Mouse (Mus musculus) T-helper 2 cell (primary cell): ENCODE data around the gene Zswim7.
"Not testable (repeated sequence)": the region's sequence is repeated elsewhere in the genome, so short reads cannot be mapped to it uniquely, and the experiment has no call there.

Source experiments
- in situ Hi-C: fragments of 300-600 bp; cut with MboI, MseI; formaldehyde crosslinking; loops from one replicate; pipeline ENCODE4 v1.15.1; 2025; ENCODE audit warnings: high pct_unique_total_duplicates

Gene Zswim7

GRCm38 (mm10) chr11:62280675-62281600 is at the start of gene Zswim7, which contains the start of gene Ttc19:
TSS of gene Zswim7 (minus strand) at chr11:62281375.
TSS of gene Ttc19 (plus strand) at chr11:62281473.
- in situ Hi-C loops, result no loop called here

- in situ Hi-C loops, result no loop called here
Measured at GRCm38 (mm10) chr11:62323659-62324058, 42.5 kb upstream of the Zswim7 start.

GRCm38 (mm10) chr11:62320097-62320496 is 38.9 kb upstream of the Zswim7 start:
- in situ Hi-C loops, result no loop called here

DNA sequence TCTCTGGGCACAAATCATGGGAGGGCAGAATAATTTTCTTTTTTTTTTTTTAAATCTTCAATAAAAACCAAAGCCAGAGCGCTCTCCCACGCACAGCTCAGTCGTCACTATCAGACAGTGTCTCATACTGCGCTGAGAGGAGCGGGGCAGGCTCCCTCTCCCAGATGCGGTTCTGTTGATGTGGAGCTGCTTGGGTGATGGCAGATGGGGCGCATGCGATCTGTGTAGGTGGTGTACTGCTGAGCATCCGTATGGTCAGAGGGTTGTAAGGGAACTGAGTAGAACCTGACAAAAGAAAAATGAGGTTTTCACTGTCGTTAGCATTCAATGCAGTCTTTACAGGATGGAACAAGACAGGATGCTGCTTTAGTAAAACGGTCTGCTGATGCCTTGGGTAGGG is 36.6 kb upstream of the Zswim7 start:
- in situ Hi-C loops, result no loop called here

DNA sequence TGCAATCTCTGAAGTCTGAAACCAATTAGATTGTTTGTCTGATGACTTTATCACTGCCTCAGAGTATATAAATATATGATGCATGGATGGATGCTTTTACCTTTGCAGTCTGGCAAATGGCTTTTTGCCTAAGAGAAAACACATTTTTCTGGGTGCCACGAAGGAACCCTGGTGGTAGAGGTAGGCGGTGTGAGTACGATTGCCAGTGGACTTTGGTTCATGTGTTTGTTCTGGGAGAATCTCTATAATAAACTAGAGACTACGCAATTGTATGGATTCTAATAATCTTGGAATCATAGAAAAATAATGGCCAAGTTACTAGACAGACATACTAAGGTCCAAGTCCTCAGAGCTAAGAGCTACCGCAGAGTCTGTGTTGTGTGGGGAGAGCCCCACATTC is 33.8 kb upstream of the Zswim7 start:
- in situ Hi-C loops, result no loop called here

GRCm38 (mm10) chr11:62309296-62309695 is 28.1 kb upstream of the Zswim7 start:
- in situ Hi-C loops, result loop anchor here (10.0 kb wide), 1 partner anchor 514 kb away; no protein-coding TSS in a partner anchor

GRCm38 (mm10) chr11:62305866-62306265 is 24.7 kb upstream of the Zswim7 start:
- in situ Hi-C loops, result loop anchor here (10.0 kb wide), 1 partner anchor 511 kb away; no protein-coding TSS in a partner anchor

DNA sequence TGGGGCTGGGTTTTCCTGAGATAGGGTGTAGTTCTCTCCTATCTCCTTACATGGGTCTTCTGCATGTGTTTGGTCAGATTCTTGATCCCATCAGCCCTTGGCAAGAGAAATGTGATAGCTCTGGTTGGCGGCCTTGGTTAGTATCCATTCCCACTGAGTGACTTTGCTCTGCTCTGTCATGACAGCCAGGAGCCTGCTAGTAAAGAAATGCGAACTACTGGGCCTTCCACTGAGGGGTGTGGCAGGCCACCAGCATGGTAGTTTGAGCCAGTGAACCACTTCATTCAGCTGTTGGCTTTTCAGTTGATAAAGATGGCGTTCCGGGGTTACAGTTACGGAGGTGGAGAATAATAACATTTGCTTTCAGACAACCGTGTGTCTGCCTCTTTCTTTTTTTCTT is 17.7 kb upstream of the Zswim7 start:
- in situ Hi-C loops, result no loop called here

GRCm38 (mm10) chr11:62294121-62294520 is 12.9 kb upstream of the Zswim7 start:
- in situ Hi-C loops, result no loop called here

DNA sequence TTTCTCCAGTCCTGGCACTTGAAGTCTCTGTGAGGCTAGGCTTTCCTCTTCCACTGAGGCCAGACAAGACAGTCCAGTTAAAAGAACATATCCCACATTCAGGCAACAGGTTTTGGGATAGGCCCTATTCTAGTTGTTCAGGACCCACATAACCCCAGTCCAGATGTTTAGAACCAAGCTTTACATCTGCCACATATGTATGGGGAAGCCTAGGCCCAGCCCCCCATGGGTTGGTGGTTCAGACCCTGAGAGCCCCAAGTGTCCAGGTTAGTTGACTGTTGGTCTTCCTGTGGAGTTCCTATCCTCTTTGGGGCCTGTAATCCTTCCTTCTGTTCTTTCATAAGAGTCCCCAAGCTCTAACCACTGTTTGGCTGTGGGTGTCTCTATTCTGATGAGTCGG is 6.5 kb upstream of the Zswim7 start:
- in situ Hi-C loops, result no loop called here

- in situ Hi-C loops, result no loop called here
Measured at GRCm38 (mm10) chr11:62285020-62285419, 3.8 kb upstream of the Zswim7 start.

- in situ Hi-C loops, result not testable (repeated sequence)
Measured at GRCm38 (mm10) chr11:62284020-62284419, 2.8 kb upstream of the Zswim7 start.

DNA sequence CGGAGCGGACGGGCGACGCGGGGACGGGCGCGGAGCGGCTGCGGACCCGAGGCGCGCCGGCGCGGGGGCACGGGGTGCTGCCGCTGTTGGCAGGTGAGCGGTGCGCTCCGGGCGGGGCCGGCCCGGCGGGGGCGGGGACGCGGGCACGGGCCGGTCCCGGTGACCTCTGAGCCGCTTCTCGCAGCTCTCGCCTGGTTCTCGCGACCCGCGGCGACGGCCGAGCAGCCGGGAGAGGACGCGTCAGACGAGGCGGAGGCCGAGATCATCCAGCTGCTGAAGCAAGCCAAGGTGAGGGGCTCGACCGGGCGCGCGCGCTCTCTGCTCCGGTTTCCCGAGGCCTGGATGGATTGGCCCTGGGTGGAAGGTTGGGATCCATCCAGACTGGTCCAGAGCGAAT is 424 bp upstream of the Zswim7 start:
- in situ Hi-C loops, result no loop called here

DNA sequence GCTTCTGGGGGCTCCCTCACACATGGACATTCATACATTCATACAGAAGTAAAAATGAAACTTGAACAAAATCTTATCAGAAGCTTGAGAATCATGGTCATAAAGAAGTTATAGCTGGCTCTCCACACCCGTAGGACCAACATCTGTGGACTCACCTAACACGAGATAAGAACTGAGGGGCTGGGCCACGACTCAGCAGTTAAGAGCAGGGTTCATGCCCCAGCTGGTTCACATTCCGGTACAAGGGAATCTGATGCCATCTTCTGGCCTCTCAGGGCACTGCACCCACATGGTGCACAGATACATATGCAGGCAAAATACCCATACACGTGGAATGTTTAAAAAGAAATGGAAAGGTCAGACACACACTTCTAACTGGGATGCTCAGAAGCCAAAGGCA is 3.1 kb downstream of the Zswim7 start:
- in situ Hi-C loops, result loop anchor here (5.0 kb wide), 3 partner anchors 151 to 321 kb away; partner anchors contain the start of gene Specc1

GRCm38 (mm10) chr11:62277086-62277485 is 4.1 kb downstream of the Zswim7 start:
- in situ Hi-C loops, result loop anchor here (5.0 kb wide), 3 partner anchors 150 to 320 kb away; partner anchors contain the start of gene Specc1

- in situ Hi-C loops, result no loop called here
Measured at GRCm38 (mm10) chr11:62270851-62271250, 10.3 kb downstream of the Zswim7 start.

- in situ Hi-C loops, result no loop called here
Measured at GRCm38 (mm10) chr11:62269097-62269496, 12.1 kb downstream of the Zswim7 start.

DNA sequence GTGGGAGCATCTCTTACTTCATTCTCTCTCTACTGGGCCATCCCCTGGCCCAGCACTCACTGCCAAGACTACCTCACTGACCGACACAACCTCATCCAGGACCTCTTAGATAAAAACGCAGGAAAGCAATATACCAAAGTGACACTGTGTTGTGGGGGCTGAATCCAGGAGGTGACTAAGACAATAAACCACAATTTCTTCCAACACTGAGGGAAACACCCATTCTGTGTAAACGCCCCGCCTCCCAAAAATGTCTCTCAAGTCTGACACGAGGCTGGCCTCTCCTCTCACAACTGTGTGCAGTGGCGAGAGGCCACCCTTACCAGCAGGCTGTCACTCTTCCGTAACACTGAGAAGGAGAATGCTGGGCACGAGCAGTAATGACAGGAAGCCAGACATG is 12.8 kb downstream of the Zswim7 start:
- in situ Hi-C loops, result no loop called here

- in situ Hi-C loops, result no loop called here
Measured at GRCm38 (mm10) chr11:62266466-62267214, 14.5 kb downstream of the Zswim7 start.

DNA sequence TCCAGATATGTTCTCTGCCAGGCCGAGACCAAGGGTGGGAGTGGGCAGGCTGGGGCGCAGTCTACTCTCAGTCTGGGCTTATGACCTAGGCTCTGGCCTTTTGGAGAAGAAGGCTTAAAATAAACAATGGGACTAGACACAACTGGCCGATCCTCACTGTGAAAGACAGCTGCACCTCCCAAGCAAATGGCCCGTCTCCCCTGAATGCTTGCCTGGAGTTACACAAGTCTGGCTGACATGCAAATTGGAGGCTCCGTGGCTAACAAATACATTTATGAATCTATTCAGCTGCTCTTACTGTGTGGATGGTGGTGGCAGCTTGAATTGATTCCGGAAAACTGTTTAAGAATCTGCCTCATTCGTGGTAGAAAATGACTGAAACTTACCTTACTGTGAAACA is 15.5 kb downstream of the Zswim7 start:
- in situ Hi-C loops, result no loop called here

DNA sequence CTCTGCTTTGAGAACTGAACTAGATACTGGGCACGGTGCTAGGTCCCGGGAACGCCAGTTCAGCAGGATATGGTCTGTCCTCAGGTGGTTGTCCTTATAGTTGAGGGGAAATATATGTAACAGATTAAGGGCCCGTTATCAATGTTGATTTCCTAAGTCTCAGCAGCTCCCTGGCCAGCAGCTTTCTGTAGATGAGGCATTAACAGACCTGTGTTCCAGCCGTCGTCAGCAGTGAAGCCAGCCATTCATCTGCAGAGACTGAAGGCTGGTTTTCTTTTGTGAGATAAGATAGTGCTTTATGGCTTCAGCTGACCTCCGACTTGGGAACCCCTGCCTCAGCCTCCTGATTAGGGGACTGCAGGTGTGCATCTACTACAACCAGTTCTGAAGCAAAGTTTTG is 17.2 kb downstream of the Zswim7 start:
- in situ Hi-C loops, result no loop called here

GRCm38 (mm10) chr11:62263599-62263998 is 17.6 kb downstream of the Zswim7 start:
- in situ Hi-C loops, result no loop called here
